ENCODE assay signal across 21 mouse cellular contexts in the genomic region with DNA sequence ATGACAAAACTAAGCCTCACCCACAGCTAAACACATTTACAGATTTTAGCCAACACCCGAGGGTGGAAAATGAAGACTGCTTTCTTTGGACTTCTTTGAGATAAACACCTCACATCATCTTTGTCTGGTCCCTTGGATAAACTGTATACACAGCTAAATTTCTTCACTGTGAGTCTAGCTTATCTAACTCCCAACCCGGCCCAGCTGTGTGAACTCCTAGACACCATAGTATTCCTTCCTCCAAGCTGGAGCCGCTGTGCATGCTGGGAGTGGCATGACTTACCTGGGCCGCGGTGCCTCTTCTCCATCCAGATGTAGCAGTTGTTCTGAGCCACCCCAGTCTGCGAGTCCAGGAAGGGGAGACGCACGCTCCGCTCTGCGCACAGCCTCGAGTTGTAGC.
A peak's percentile ranks its signal among the peaks of the same experiment; 100 is the strongest.
DNase-seq lines count a peak whose midpoint lies in the region; ATAC-seq and TF ChIP-seq lines count a peak whose summit lies in the region.
"Had no signal": no experiment of that assay in that cellular context is flagged by ENCODE, and none has a peak within 500 bp of the region (broad histone marks: within the 10 kb centered on the region; RNA-seq: fewer than 3 reads in every experiment).

No protein-coding gene starts in this region.

- no peaks in the 10 kb centered on the region for H3K9me3 ChIP-seq in MEL (replicated peaks; ENCODE audit: insufficient read depth, low read length)
- H3K9me3 ChIP-seq in liver, embryonic 16.5 days (replicated peaks; ENCODE audit: control insufficient read depth, low read length) = no peaks in the 10 kb centered on the region
- H3K9me3 ChIP-seq in lung, postnatal 0 days (ENCODE audit: low read length) = no peaks in the 10 kb centered on the region
- H3K9me3 ChIP-seq: neural tube, embryonic 15.5 days; stomach, embryonic 15.5 days had no signal

- peak; percentile 88 for ATAC-seq in liver, embryonic 16.5 days (ENCODE audit: low read depth)
- no peak for ATAC-seq in lung, postnatal 0 days
- no peak for ATAC-seq in frontal cortex, adult (ENCODE audit: low TSS enrichment)
- ATAC-seq: forebrain, embryonic 13.5 days had no signal

- no peak overlapping the region for H3K9ac ChIP-seq in MEL (ENCODE audit: control insufficient read depth, low read depth, low read length, poor library complexity, severe bottlenecking)
- no peak overlapping the region for H3K9ac ChIP-seq in liver, embryonic 16.5 days (ENCODE audit: low read depth, low read length)
- no peak overlapping the region for H3K9ac ChIP-seq in lung, postnatal 0 days (replicated peaks; ENCODE audit: low read depth)
- H3K9ac ChIP-seq: embryonic facial prominence, embryonic 12.5 days; forebrain, embryonic 13.5 days; limb, embryonic 12.5 days; neural tube, embryonic 15.5 days; stomach, embryonic 15.5 days had no signal

- DNase-seq in MEL (ENCODE audit: low read depth, low spot score) (peak; percentile 16), liver (peak; percentile 70)
- peak; percentile 28 for DNase-seq in c-Kit-negative CD71-positive TER-119-positive erythroid progenitor cells, embryonic 14.5 days (ENCODE audit: low read depth, low spot score)
- DNase-seq in right cerebral cortex, adult 2 months (ENCODE audit: low spot score in 2 of 2) = no peak
- no peak for DNase-seq in lung, postnatal 0 days (ENCODE audit: low spot score)
- DNase-seq: adrenal gland, postnatal 10 days; cerebellum, adult 11 months; cerebellum, postnatal 14 days; gastrocnemius, adult 2 months; kidney, adult 18-20 months; lung, adult 2 months; right cerebral cortex, adult 18-20 months had no signal

- H3K4me3 ChIP-seq in MEL (ENCODE audit: control insufficient read depth in 1 of 2, insufficient read depth in 1 of 2, low read depth in 2 of 2, low read length in 2 of 2) = no peak overlapping the region
- no peak overlapping the region for H3K4me3 ChIP-seq in liver, embryonic 16.5 days (ENCODE audit: low read depth, low read length)
- H3K4me3 ChIP-seq in lung, postnatal 0 days (ENCODE audit: low read depth, low read length) = no peak overlapping the region
- H3K4me3 ChIP-seq: embryonic facial prominence, embryonic 12.5 days; erythroblast, embryonic 14.5 days; forebrain, embryonic 13.5 days; gastrocnemius, adult 2 months; limb, embryonic 12.5 days; neural tube, embryonic 15.5 days; stomach, embryonic 15.5 days had no signal

- H3K36me3 ChIP-seq in MEL (ENCODE audit: control insufficient read depth in 1 of 2, insufficient read depth in 2 of 2, low read length in 2 of 2) = peaks cover 0 to 9% of the 10 kb centered on the region in 2 experiments; a peak in 2 of 4 replicates
- no peaks in the 10 kb centered on the region for H3K36me3 ChIP-seq in liver, embryonic 16.5 days (ENCODE audit: control insufficient read depth, insufficient read depth)
- no peaks in the 10 kb centered on the region for H3K36me3 ChIP-seq in lung, postnatal 0 days (ENCODE audit: insufficient read depth, low read length)
- H3K36me3 ChIP-seq: embryonic facial prominence, embryonic 12.5 days; limb, embryonic 12.5 days; neural tube, embryonic 15.5 days; stomach, embryonic 15.5 days had no signal

- H3K4me2 ChIP-seq in liver, embryonic 16.5 days (ENCODE audit: low read depth, low read length) = no peak overlapping the region
- no peak overlapping the region for H3K4me2 ChIP-seq in lung, postnatal 0 days (replicated peaks; ENCODE audit: low read depth, low read length)
- H3K4me2 ChIP-seq: embryonic facial prominence, embryonic 12.5 days; forebrain, embryonic 13.5 days; limb, embryonic 12.5 days; neural tube, embryonic 15.5 days; stomach, embryonic 15.5 days had no signal

- no peak for TF ChIP-seq RAD21 in MEL (IDR thresholded peaks at IDR 0.05; ENCODE audit: low read depth, low read length)

- no peaks in the 10 kb centered on the region for H3K27me3 ChIP-seq in MEL (ENCODE audit: control insufficient read depth in 1 of 2, insufficient read depth in 2 of 2, low read length in 2 of 2)
- no peaks in the 10 kb centered on the region for H3K27me3 ChIP-seq in liver, embryonic 16.5 days (ENCODE audit: control insufficient read depth, insufficient read depth, low read depth, low read length)
- no peaks in the 10 kb centered on the region for H3K27me3 ChIP-seq in lung, postnatal 0 days (replicated peaks; ENCODE audit: insufficient read depth, low read length)
- H3K27me3 ChIP-seq: embryonic facial prominence, embryonic 12.5 days; forebrain, embryonic 13.5 days; limb, embryonic 12.5 days; neural tube, embryonic 15.5 days; stomach, embryonic 15.5 days had no signal

- TF ChIP-seq EP300 in MEL (IDR thresholded peaks at IDR 0.05; ENCODE audit: low read depth in 1 of 2, low read length in 2 of 2) = peak; percentile 11 to 58; a peak in 2 of 4 replicates
- TF ChIP-seq EP300 in lung, postnatal 0 days (IDR thresholded peaks at IDR 0.05) = no peak

- 60% methylated on average over 11 of the region's 11 CpGs for WGBS in liver, embryonic 16.5 days (ENCODE audit: insufficient replicate concordance)
- WGBS in lung, postnatal 0 days = 85% methylated on average over 11 of the region's 11 CpGs

- TF ChIP-seq CTCF in MEL (IDR thresholded peaks at IDR 0.05 in 2 of 3, conservative IDR thresholded peaks at IDR 0.05 in 1 of 3; ENCODE audit: control insufficient read depth in 1 of 3, insufficient read depth in 1 of 3, low read depth in 2 of 3, low read length in 3 of 3, poor library complexity in 1 of 3, severe bottlenecking in 1 of 3) = no peak
- no peak for TF ChIP-seq CTCF in lung, postnatal 0 days (IDR thresholded peaks at IDR 0.05)

- peaks cover 5 to 11% of the 10 kb centered on the region in 2 experiments for H3K4me1 ChIP-seq in MEL (ENCODE audit: control insufficient read depth in 1 of 2, insufficient read depth in 2 of 2, low read length in 2 of 2)
- peaks cover 39% of the 10 kb centered on the region for H3K4me1 ChIP-seq in liver, embryonic 16.5 days (ENCODE audit: control insufficient read depth, low read depth, low read length)
- no peaks in the 10 kb centered on the region for H3K4me1 ChIP-seq in lung, postnatal 0 days (ENCODE audit: insufficient read depth, low read depth, low read length)
- H3K4me1 ChIP-seq: embryonic facial prominence, embryonic 12.5 days; forebrain, embryonic 13.5 days; stomach, embryonic 15.5 days had no signal

- no peak for TF ChIP-seq POLR2A in MEL (IDR thresholded peaks at IDR 0.05; ENCODE audit: control insufficient read depth in 1 of 2, insufficient read depth in 1 of 2, low read depth in 1 of 2, low read length in 2 of 2, poor library complexity in 1 of 2)

- H3K27ac ChIP-seq in MEL (ENCODE audit: control insufficient read depth, low read depth, low read length) = no peak overlapping the region
- peak overlapping the region; percentile 27; the same call in 1 of the 2 replicates for H3K27ac ChIP-seq in liver, embryonic 16.5 days (ENCODE audit: low read length)
- H3K27ac ChIP-seq in lung, postnatal 0 days (ENCODE audit: low read length) = no peak overlapping the region
- H3K27ac ChIP-seq: embryonic facial prominence, embryonic 12.5 days; forebrain, embryonic 13.5 days; gastrocnemius, adult 2 months; kidney, postnatal 0 days; limb, embryonic 12.5 days; neural tube, embryonic 15.5 days; stomach, embryonic 15.5 days had no signal

- no peaks in the 10 kb centered on the region for H3K79me2 ChIP-seq in MEL (ENCODE audit: control insufficient read depth, insufficient read depth, low read length, poor library complexity)

TF ChIP-seq in MEL, 35 proteins besides CTCF, POLR2A, EP300 and RAD21:
- TF ChIP-seq GABPA (IDR thresholded peaks at IDR 0.05; ENCODE audit: low read depth, low read length) = no peak
- TF ChIP-seq ETS1 (IDR thresholded peaks at IDR 0.05; ENCODE audit: low read depth, low read length) = 0 out of 2 replicates have a peak, but pooled peaks have one; percentile 18
- no peak for TF ChIP-seq JUND (IDR thresholded peaks at IDR 0.05; ENCODE audit: low read depth, low read length)
- no peak for TF ChIP-seq MEF2A (IDR thresholded peaks at IDR 0.05; ENCODE audit: extremely low read depth, insufficient replicate concordance, low read depth, low read length, poor library complexity, severe bottlenecking)
- TF ChIP-seq TAL1 (IDR thresholded peaks at IDR 0.05; ENCODE audit: low read length) = peak; percentile 55
- peak; percentile 61 for TF ChIP-seq TCF12 (IDR thresholded peaks at IDR 0.05; ENCODE audit: low read depth, low read length)
- no peak for TF ChIP-seq POLR2AphosphoS2 (IDR thresholded peaks at IDR 0.05; ENCODE audit: low read length)
- TF ChIP-seq MAZ (IDR thresholded peaks at IDR 0.05; ENCODE audit: low read depth, low read length) = no peak
- no peak for TF ChIP-seq ZMIZ1 (IDR thresholded peaks at IDR 0.05; ENCODE audit: low read depth, low read length)
- TF ChIP-seq CHD2 (IDR thresholded peaks at IDR 0.05; ENCODE audit: low read length) = no peak
- TF ChIP-seq ZC3H11A (IDR thresholded peaks at IDR 0.05; ENCODE audit: low read depth, low read length) = no peak
- TF ChIP-seq HCFC1 (IDR thresholded peaks at IDR 0.05; ENCODE audit: low read depth, low read length) = no peak

Comparison
In these comparisons a context has a peak if more than half of its experiments do, and no peak if none do; other contexts are left out.
1. DNase-seq: peak in MEL (single experiment), c-Kit-negative CD71-positive TER-119-positive erythroid progenitor cells, embryonic 14.5 days (single experiment) and liver (single experiment); none in right cerebral cortex, adult 2 months (0 of 2) and lung, postnatal 0 days (single experiment).